Mouse (Mus musculus): ENCODE data around the gene Col26a1. TPM values are rescaled to one million over a fixed set of nuclear protein-coding genes. Genes with fewer than 3 reads are reported as not detected.

Col26a1 gene
- polyA plus RNA-seq, 1 experiment: 134 TPM

DNA sequence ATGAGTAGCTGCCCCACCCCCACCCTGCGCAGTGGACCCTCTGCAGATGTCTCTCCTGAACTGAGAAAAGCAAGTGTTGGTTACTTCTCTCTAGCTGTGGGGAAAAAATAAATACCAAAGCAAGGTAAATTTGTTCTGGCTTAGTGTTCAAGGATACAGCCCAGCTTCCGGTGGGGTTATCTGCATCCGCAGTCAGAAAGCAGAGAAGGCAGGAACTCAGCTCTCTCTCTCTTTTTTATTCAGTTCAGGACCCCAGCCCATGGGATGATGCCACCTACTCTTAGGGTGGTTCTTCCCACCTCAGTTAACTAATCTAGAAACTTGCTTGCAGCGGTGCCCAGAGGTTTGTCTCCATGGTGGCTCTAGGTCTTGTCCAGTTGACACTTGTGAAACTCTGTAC lies 190.2 kb downstream of the Col26a1 start, which contains the start of gene Myl10:
Gene Myl10 (plus strand): TSS at position 363 of the 400 bp plus-strand sequence.
- Histone ChIP-seq H3K4me3 (ENCODE audit: control insufficient read depth, low read depth, low read length) (no peak within 1 kb of the TSS), H3K4me1 (ENCODE audit: control insufficient read depth, insufficient read depth, low read length) (peaks cover 9% of the 10 kb centered on the region), H3K36me3 (ENCODE audit: control insufficient read depth, insufficient read depth, low read length) (no peaks in the 10 kb centered on the region), H3K27ac (ENCODE audit: control insufficient read depth, insufficient read depth, low read depth, low read length) (no peak within 1 kb of the TSS), H3K27me3 (ENCODE audit: control insufficient read depth, insufficient read depth, low read length) (no peaks in the 10 kb centered on the region)
- no peak for TF ChIP-seq CTCF (IDR thresholded peaks at IDR 0.05; ENCODE audit: control insufficient read depth, insufficient read depth, insufficient replicate concordance, low read depth, low read length)
- TF ChIP-seq POLR2A (IDR thresholded peaks at IDR 0.05; ENCODE audit: control insufficient read depth, low read depth, low read length): no peak

Other genes starting within 250 kb of the Col26a1 start
- 148 and 150 TPM in 2 replicates for gene Myl10, start 190.1 kb downstream of the Col26a1 start, polyA plus RNA-seq (2012; rRNA removed)
- 133 TPM in 2 replicates for gene Ift22, start 24.9 kb upstream of the Col26a1 start, polyA plus RNA-seq (2012; rRNA removed)
- 71.3 and 76.5 TPM in 2 replicates for gene Fis1, start 70.1 kb upstream of the Col26a1 start, polyA plus RNA-seq (2012; rRNA removed)
- 0.25 and 0.58 TPM in 2 replicates for gene Cldn15, start 83.4 kb upstream of the Col26a1 start, polyA plus RNA-seq (2012; rRNA removed)
- 15.3 and 16.3 TPM in 2 replicates for gene Plod3, start 103.8 kb upstream of the Col26a1 start, polyA plus RNA-seq (2012; rRNA removed)
- 308 and 386 TPM in 2 replicates for gene Znhit1, start 104.8 kb upstream of the Col26a1 start, polyA plus RNA-seq (2012; rRNA removed)
- gene Vgf, start 143.2 kb upstream of the Col26a1 start, polyA plus RNA-seq (2012; rRNA removed): 0.84 and 1.9 TPM in 2 replicates
- 15.4 and 16.6 TPM in 2 replicates for gene Ap1s1, start 162.9 kb upstream of the Col26a1 start, polyA plus RNA-seq (2012; rRNA removed)
- 0.72 and 0.88 TPM in 2 replicates for gene Serpine1, start 189.1 kb upstream of the Col26a1 start, polyA plus RNA-seq (2012; rRNA removed)
- 0.58 and 0.76 TPM in 2 replicates for gene Trim56, start 233.0 kb upstream of the Col26a1 start, polyA plus RNA-seq (2012; rRNA removed)